Mouse (Mus musculus) forebrain, embryonic 14.5 days (tissue): ENCODE measurements around the gene Chid1. TPM values are rescaled to one million over a fixed set of nuclear protein-coding genes. Genes with fewer than 3 reads are reported as not detected.

ENCODE experiments used
- ATAC-seq: fragments of 200-750 bp; cut with Nextera tagmentation; 2 replicates; pipeline ENCODE4 v1.8.0; 2017; ENCODE audit warnings: mild to moderate bottlenecking, moderate library complexity
- DNase-seq: peaks from one replicate; pipeline ENCODE4 v3.0.0-alpha.2; 2015; ENCODE audit warnings: low spot score
- H3K27ac ChIP-seq: fragments of 300-500 bp; sonication (generic); 2 replicates; pipeline ENCODE4 v1.5.1; 2014; ENCODE audit warnings: low read depth, mild to moderate bottlenecking, control low read depth, low read length, moderate library complexity
- H3K27me3 ChIP-seq: fragments of 300-500 bp; sonication (generic); replicated peaks from 2 replicates; pipeline ENCODE4 v1.6.1; 2014; ENCODE audit warnings: low read length, control low read depth, mixed read lengths; ENCODE audit not compliant: control insufficient read depth, insufficient read depth
- H3K36me3 ChIP-seq: fragments of 300-500 bp; sonication (generic); 2 replicates; pipeline ENCODE4 v1.6.1; 2014; ENCODE audit warnings: low read length, control low read depth; ENCODE audit not compliant: control insufficient read depth, insufficient read depth
- H3K4me1 ChIP-seq: fragments of 300-500 bp; sonication (generic); 2 replicates; pipeline ENCODE4 v1.6.1; 2014; ENCODE audit warnings: antibody characterized with exemption, low read length, control low read depth; ENCODE audit not compliant: control insufficient read depth, insufficient read depth
- H3K4me2 ChIP-seq: fragments of 300-500 bp; sonication (generic); 2 replicates; pipeline ENCODE4 v1.6.1; 2014; ENCODE audit warnings: mild to moderate bottlenecking, control low read depth, low read length
- H3K4me3 ChIP-seq: fragments of 300-500 bp; sonication (generic); 2 replicates; pipeline ENCODE4 v1.5.1; 2014; ENCODE audit warnings: low read depth, low read length, control low read depth
- H3K9ac ChIP-seq: fragments of 300-500 bp; sonication (generic); 2 replicates; pipeline ENCODE4 v1.6.1; 2014; ENCODE audit warnings: mild to moderate bottlenecking, low read length, control low read depth, moderate library complexity
- H3K9me3 ChIP-seq: fragments of 300-500 bp; sonication (generic); replicated peaks from 2 replicates; pipeline ENCODE4 v1.6.1; 2016; ENCODE audit warnings: low read length, control low read depth, mixed read lengths; ENCODE audit not compliant: control insufficient read depth
- WGBS: fragments of 180-500 bp; shearing (Covaris S2); extraction: QIAGEN DNeasy Blood & Tissue Kit; methylation state at CpG from one replicate; pipeline ENCODE4 v1.1.7; 2014; 5-methylcytosine and 5-hydroxymethylcytosine counted together
- polyA plus RNA-seq: library from polyadenylated mRNA; unstranded; fragments of >200 nt; fragmentation: Nextera tagmentation; extraction: Ambion mirVana; gene quantifications from 2 replicates; pipeline ENCODE4 v1.2.1, GENCODE M21; 2014

The Chid1 gene
- polyA plus RNA-seq, 1 experiment from 2014 or later = 37.1 TPM

DNA sequence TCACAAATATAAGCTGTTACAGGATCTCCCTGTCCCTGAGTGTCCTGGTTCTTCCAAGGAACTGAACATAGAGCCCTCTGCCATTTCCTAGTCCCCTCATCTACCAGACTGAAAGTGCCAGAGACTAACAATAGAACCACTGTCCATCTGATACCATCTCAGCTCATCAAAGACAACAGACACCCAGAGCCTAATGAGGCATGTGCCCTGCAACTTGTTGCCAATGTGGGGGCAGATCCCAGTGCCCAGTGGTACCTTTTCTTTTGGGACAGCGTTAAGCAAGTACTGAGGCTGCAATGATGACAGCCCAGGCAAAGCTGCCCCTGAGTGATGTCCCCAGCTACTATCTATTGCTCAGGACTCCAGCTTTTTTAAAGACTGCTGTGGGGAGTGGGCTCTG, 53.4 kb downstream of the Chid1 start:
- H3K27me3 ChIP-seq = no peaks in the 10 kb centered on the region
- ATAC-seq (no peak), DNase-seq (no peak)
- no peak overlapping the region for H3K4me3 ChIP-seq
- no peak overlapping the region for H3K9ac ChIP-seq
- no peak overlapping the region for H3K4me2 ChIP-seq
- H3K36me3 ChIP-seq = no peaks in the 10 kb centered on the region
- H3K27ac ChIP-seq = no peak overlapping the region
- H3K4me1 ChIP-seq = peaks cover 9% of the 10 kb centered on the region
- H3K9me3 ChIP-seq = no peaks in the 10 kb centered on the region
- WGBS = 83% methylated on average over 1 of the region's 1 CpGs

DNA sequence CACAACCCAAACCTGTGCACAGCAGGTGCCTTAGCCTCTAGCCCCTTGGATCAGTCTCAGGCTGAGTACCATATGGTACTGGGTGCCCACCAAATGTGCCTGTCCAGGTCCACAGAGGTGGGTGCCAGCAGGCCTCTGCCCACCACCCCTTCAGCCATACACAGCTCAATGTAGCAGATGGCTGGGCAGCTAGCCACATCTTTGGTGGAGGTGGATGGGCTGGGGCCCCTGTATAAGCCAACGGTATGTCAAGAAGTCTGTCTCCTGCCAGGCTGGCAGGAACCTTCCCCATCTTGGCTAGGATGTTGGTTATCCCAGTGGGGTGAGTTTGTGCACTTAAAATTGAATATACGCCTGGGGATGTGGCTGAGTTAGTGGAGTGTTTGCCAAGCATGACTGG, 54.1 kb downstream of the Chid1 start:
- H3K9me3 ChIP-seq = no peaks in the 10 kb centered on the region
- no peak overlapping the region for H3K9ac ChIP-seq
- DNase-seq = no peak
- ATAC-seq = no peak
- no peak overlapping the region for H3K27ac ChIP-seq
- H3K36me3 ChIP-seq = no peaks in the 10 kb centered on the region
- peaks cover 14% of the 10 kb centered on the region for H3K4me1 ChIP-seq
- 70% methylated on average over 2 of the region's 2 CpGs for WGBS
- no peak overlapping the region for H3K4me2 ChIP-seq
- no peaks in the 10 kb centered on the region for H3K27me3 ChIP-seq
- H3K4me3 ChIP-seq = no peak overlapping the region

DNA sequence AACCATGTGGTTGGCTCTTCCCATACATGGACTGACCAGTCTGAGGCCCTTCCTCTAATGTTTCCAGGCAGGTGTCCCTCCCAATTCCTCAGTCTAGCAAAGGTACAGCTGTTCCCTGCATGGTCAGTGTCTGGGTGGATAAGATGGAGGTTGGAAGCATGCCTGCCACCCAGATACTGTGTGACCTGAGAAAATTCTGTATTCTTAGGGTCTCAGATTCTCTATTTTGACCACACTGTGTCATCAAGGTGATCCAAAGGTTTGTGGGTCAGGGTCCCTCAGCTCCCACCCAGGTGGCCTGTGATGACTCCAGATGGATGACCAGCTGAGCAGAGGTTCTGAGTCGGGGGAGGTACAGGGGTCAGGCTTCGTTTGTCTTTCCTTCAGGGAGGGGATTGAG, 54.5 kb downstream of the Chid1 start:
- H3K36me3 ChIP-seq = no peaks in the 10 kb centered on the region
- no peak overlapping the region for H3K9ac ChIP-seq

DNA sequence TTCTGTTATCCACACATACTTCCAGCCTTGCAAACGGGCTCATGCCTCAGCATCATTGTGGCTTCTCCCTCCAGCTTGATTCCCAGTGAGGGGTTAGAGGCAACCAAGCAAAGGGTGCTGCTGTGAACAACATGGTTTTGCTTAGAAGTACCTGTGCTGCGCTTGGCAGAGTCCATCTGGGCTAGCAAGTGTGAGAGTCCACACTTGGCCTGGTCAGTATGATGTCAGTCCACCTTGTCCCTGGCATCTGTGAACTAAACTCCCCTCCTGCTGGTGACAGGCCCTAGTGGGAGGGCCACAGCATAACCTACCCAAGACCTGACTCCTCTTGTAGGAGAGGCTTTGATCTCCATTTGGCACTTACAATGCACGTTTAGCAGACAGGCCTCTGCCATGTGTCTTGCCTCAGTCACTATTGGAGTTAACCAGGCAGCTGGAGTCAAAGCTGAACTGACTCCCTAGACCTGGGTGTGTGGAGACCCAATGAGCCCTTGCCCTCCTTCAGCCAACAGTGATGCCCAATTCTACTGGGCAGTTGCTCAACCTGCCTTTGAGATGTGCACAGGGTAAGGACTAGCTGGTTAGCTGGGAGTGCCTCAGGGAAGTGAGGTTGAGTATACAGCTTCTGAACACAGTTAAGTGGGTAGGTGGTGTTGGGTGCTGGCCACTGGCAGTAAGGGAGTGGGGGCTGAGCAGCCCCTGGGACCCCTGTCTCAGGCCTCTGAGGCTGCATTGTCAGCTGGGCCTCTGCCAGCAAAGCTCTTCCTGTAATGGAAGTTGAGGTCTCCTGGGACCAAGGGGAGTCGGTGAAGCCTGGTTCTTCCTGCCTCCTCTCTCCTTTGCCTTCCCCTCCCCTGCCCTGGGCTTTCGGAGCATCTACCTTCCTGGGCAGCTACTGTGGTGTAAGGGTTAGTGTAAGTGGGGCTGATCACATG, 55.2 kb downstream of the Chid1 start:
- H3K9me3 ChIP-seq = no peaks in the 10 kb centered on the region
- no peak overlapping the region for H3K4me2 ChIP-seq
- no peaks in the 10 kb centered on the region for H3K27me3 ChIP-seq
- no peak overlapping the region for H3K9ac ChIP-seq
- H3K4me3 ChIP-seq = no peak overlapping the region
- no peak for DNase-seq
- H3K27ac ChIP-seq = no peak overlapping the region
- peaks cover 14% of the 10 kb centered on the region for H3K4me1 ChIP-seq
- no peaks in the 10 kb centered on the region for H3K36me3 ChIP-seq
- no peak for ATAC-seq
- 80% methylated on average over 5 of the region's 5 CpGs for WGBS

More for the DNA sequence above, 54.5 kb downstream of the Chid1 start:
- Histone ChIP-seq H3K9me3 (no peaks in the 10 kb centered on the region), H3K4me2 (no peak overlapping the region), H3K4me3 (no peak overlapping the region), H3K27ac (no peak overlapping the region), H3K27me3 (no peaks in the 10 kb centered on the region), H3K4me1 (peaks cover 14% of the 10 kb centered on the region)
- WGBS = 56% methylated on average over 2 of the region's 2 CpGs
- no peak for ATAC-seq
- no peak for DNase-seq

DNA sequence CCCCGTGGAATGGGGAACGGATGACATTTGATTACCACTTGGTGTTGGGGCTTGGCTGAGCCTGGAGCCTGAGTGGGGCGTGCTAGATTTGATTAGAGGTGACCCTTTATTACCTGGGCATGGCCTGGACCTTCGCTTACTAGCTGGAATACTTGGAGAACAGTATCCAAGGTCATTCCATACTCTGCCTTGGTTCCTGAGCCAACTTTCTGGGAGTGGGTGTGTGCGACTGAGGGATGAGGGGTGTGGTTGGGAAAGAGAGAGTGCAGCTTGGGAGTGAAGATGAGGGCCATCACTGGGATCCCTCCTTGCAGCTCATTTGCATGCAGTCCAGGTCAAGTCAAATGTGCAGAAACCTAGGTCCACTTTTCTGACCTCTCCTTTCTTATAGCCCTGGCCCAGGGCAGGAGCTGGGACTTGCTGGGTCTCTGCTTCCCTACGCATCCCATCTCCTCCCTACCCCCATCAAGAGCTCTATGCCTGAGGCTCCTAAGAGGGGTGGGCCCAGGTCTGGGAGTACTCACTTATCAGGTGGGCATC, 56.5 kb downstream of the Chid1 start:
- no peak for DNase-seq
- H3K4me2 ChIP-seq = peak overlapping the region; percentile 89; the same call in 1 of the 2 replicates
- H3K27me3 ChIP-seq = no peaks in the 10 kb centered on the region
- peaks cover 14% of the 10 kb centered on the region for H3K4me1 ChIP-seq
- 79% methylated on average over 6 of the region's 6 CpGs for WGBS
- no peaks in the 10 kb centered on the region for H3K9me3 ChIP-seq
- no peak overlapping the region for H3K9ac ChIP-seq
- H3K27ac ChIP-seq = no peak overlapping the region
- no peaks in the 10 kb centered on the region for H3K36me3 ChIP-seq
- no peak overlapping the region for H3K4me3 ChIP-seq
- no peak for ATAC-seq

DNA sequence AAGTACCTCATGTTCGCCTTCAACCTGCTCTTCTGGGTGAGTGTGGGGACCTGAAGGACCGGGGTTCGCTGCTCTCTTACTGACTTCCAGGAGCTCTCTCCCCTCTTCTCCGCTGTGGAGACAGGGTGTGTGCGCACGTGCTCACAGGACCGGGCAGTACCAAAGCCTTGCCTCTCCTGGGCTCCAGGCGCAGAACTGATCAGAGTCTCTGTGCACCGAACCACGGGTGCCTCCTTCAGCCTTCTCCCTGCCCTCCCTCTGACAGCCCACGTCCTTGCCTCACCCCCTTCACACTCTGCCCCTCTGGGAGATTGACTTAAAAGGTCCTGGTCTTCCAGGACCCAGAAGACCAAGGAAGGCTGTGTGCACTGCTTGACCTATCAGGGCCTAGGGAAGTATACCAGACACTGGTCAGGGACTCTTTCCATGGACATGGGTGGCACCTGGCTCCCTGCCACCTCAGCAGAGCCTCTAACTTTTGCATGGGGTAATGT, 57.1 kb downstream of the Chid1 start:
- no peak for DNase-seq
- Histone ChIP-seq H3K4me2 (peak overlapping the region; percentile 89), H3K27ac (no peak overlapping the region), H3K9me3 (no peaks in the 10 kb centered on the region), H3K4me1 (peaks cover 14% of the 10 kb centered on the region), H3K4me3 (peak overlapping the region; percentile 60), H3K9ac (peak overlapping the region; percentile 73), H3K36me3 (no peaks in the 10 kb centered on the region), H3K27me3 (no peaks in the 10 kb centered on the region)
- ATAC-seq = no peak; the same call in 1 of the 2 replicates
- 2% methylated on average over 11 of the region's 11 CpGs for WGBS

DNA sequence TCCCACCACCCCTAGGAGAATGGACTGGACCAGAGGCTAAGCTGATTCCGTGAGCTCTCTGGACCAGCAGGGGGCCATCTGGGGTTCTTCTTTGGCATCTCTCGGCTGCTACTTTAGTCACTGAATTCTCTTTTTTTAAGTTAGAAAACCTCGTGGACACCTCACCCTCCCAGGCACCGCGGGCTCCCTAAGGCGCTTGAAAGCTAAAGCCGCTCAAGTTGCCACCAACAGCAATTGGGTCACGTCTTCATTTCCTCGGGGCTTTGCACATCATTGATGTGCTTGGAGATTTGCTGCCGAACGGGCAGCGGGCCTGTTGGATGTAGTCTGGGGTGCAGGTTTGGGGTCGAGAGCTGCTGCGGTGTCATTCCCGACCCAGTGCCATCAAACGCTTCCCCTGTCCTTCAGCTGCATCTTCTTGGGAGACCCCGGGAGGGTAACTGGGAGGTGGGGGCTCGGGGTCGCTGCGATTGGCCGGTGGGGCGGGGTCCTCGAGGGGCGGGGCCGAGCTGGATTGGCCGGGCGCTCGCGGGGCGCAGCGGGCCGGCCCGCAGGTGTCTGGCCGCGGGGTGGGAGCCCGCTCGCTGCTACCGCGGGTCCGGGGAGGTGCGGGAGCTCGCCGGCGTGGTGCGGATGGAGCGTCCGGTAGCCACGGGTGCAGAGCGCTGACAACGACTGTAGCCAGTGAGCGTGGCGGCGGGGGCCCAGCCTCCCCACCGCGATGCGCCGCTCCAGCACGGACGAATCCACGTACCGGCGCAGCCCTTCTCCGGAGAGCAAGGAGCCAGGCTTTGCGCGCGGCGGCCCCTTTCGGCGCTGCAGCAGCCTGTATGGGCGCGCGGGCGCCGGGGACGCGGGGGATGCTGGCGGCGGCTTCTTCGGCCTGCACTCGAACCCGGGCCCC, 57.9 kb downstream of the Chid1 start:
- under 1% methylated on average over 75 of the region's 81 CpGs for WGBS

DNA sequence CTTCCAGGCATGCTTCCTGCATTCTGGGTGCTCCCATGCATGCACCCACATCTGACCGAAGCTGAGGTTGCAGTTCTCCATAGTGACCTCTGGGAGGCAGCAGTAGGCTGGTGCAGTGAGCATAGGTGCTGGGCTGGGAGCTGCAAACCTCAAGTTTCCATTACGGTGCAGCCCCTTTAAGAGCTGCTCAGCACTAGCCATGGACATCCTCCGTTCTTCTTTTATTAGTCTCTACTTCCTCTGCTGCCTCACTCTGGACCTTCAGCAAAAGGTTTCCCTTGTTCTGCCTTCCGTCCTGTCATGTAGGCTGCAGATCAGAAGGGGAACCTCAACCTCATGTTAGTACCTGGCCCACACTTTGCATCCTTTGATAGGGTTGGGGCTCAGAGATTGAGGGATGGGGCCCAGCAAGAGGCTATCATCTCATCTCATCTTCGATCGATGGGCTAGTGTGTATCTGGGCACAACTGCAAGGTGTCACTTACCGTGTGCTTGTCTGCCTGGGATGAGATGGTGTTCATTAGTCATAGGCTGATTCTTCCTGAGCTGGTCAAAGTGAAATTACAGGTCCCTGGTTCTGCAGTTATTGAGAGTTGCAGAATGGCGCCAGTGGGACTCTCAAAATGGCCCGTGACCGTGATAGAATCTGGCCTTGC, 58.7 kb downstream of the Chid1 start:
- 9% methylated on average over 10 of the region's 10 CpGs for WGBS
- Histone ChIP-seq H3K9me3 (no peaks in the 10 kb centered on the region), H3K27me3 (no peaks in the 10 kb centered on the region), H3K27ac (no peak overlapping the region), H3K9ac (peak overlapping the region; percentile 73; the same call in 1 of the 2 replicates), H3K4me1 (peaks cover 14% of the 10 kb centered on the region), H3K4me3 (peak overlapping the region; percentile 60; the same call in 1 of the 2 replicates), H3K4me2 (peak overlapping the region; percentile 89), H3K36me3 (no peaks in the 10 kb centered on the region)
- ATAC-seq (peak; percentile 60), DNase-seq (peak; percentile 83)

More for the DNA sequence above, 57.9 kb downstream of the Chid1 start:
- H3K4me1 ChIP-seq = peaks cover 14% of the 10 kb centered on the region
- peak overlapping the region; percentile 89 for H3K4me2 ChIP-seq
- H3K9ac ChIP-seq = peak overlapping the region; percentile 73
- no peak overlapping the region for H3K27ac ChIP-seq
- no peaks in the 10 kb centered on the region for H3K36me3 ChIP-seq
- peak overlapping the region; percentile 60 for H3K4me3 ChIP-seq
- H3K27me3 ChIP-seq = no peaks in the 10 kb centered on the region
- ATAC-seq = peak; percentile 67
- DNase-seq = peak; percentile 56
- H3K9me3 ChIP-seq = no peaks in the 10 kb centered on the region
